Mouse (Mus musculus) embryonic facial prominence, embryonic 11.5 days (tissue): ENCODE measurements at regions not wholly inside any gene's neighbourhood (a gene's known extent, or its start where the extent isn't known, plus 50 kb on each side); places are given as distances from the start of the nearest gene placed in this dataset.

Experiments used
- ATAC-seq: fragments of 200-750 bp; cut with Nextera tagmentation; replicated peaks from 2 replicates; pipeline ENCODE4 v1.8.0; 2017; ENCODE audit warnings: low read depth; ENCODE audit not compliant: insufficient number of reproducible peaks, low FRiP score, low TSS enrichment
- DNase-seq: peaks from one replicate; pipeline ENCODE4 v3.0.0-alpha.2; 2015; ENCODE audit warnings: low spot score
- H3K27ac ChIP-seq: fragments of 300-500 bp; sonication (generic); replicated peaks from 2 replicates; pipeline ENCODE4 v1.5.1; 2014; ENCODE audit warnings: mild to moderate bottlenecking, low read depth, low read length, control low read depth
- H3K27me3 ChIP-seq: fragments of 300-500 bp; sonication (generic); 2 replicates; pipeline ENCODE4 v1.6.1; 2014; ENCODE audit warnings: mild to moderate bottlenecking, low read length, moderate library complexity, mixed read lengths; ENCODE audit not compliant: control insufficient read depth, insufficient read depth
- H3K36me3 ChIP-seq: fragments of 300-500 bp; sonication (generic); replicated peaks from 2 replicates; pipeline ENCODE4 v1.6.1; 2014; ENCODE audit warnings: low read depth, mild to moderate bottlenecking, low read length, moderate library complexity, mixed read lengths; ENCODE audit not compliant: control insufficient read depth, insufficient read depth
- H3K4me1 ChIP-seq: fragments of 300-500 bp; sonication (generic); 2 replicates; pipeline ENCODE4 v1.6.1; 2014; ENCODE audit warnings: low read length, mixed read lengths; ENCODE audit not compliant: control insufficient read depth, insufficient read depth
- H3K4me2 ChIP-seq: fragments of 300-500 bp; sonication (generic); 2 replicates; pipeline ENCODE4 v1.6.1; 2014; ENCODE audit warnings: low read depth, mild to moderate bottlenecking, control low read depth, low read length, moderate library complexity
- H3K4me3 ChIP-seq: fragments of 300-500 bp; sonication (generic); 2 replicates; pipeline ENCODE4 v1.5.1; 2014; ENCODE audit warnings: low read depth, low read length, control low read depth
- H3K9ac ChIP-seq: fragments of 300-500 bp; sonication (generic); replicated peaks from 2 replicates; pipeline ENCODE4 v1.6.1; 2014; ENCODE audit warnings: mild to moderate bottlenecking, control low read depth, low read length
- H3K9me3 ChIP-seq: fragments of 300-500 bp; sonication (generic); replicated peaks from 2 replicates; pipeline ENCODE4 v1.6.1; 2016; ENCODE audit warnings: mild to moderate bottlenecking, low read length, inconsistent platforms, mixed read lengths; ENCODE audit not compliant: control insufficient read depth
- WGBS: fragments of 180-500 bp; shearing (Covaris S2); extraction: QIAGEN DNeasy Blood & Tissue Kit; methylation state at CpG from one replicate; pipeline ENCODE4 v1.1.7; 2014; 5-methylcytosine and 5-hydroxymethylcytosine counted together

DNA sequence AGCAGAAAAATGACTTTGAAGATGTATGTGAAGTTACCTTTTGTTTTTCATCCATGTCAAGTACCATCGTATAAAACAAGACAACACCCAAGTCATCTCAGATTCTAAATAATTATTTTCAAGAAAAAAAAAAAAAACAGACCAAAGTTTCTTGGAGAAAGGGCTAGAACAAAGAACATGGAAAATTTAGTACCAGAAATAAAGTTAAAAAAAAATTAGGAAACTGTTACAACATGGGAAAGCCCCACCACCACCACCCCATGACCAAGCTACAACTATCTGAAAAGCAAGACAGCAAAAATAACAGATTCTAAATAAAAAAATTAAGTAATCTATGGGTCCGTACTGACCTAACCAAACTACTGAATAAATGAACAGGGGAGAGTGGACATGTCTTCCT, 235.3 kb upstream of the Smim15 start:
- Histone ChIP-seq H3K4me2 (no peak overlapping the region), H3K9me3 (no peaks in the 10 kb centered on the region), H3K9ac (no peak overlapping the region), H3K36me3 (no peaks in the 10 kb centered on the region), H3K27ac (no peak overlapping the region), H3K4me3 (no peak overlapping the region), H3K4me1 (no peaks in the 10 kb centered on the region), H3K27me3 (no peaks in the 10 kb centered on the region)
- DNase-seq (no peak), ATAC-seq (no peak)
- WGBS: 85% methylated on average over 2 of the region's 2 CpGs

GRCm38 (mm10) chr13:107804418-107804817, 239.8 kb upstream of the Smim15 start:
- DNase-seq (no peak), ATAC-seq (no peak)
- no peak overlapping the region for H3K9ac ChIP-seq
- WGBS: 93% methylated on average over 1 of the region's 1 CpGs
- no peaks in the 10 kb centered on the region for H3K36me3 ChIP-seq
- H3K9me3 ChIP-seq: no peaks in the 10 kb centered on the region
- no peak overlapping the region for H3K27ac ChIP-seq
- H3K4me3 ChIP-seq: no peak overlapping the region
- H3K27me3 ChIP-seq: no peaks in the 10 kb centered on the region
- H3K4me2 ChIP-seq: no peak overlapping the region
- no peaks in the 10 kb centered on the region for H3K4me1 ChIP-seq

- Histone ChIP-seq H3K36me3 (no peaks in the 10 kb centered on the region), H3K27ac (no peak overlapping the region), H3K9ac (no peak overlapping the region), H3K4me3 (no peak overlapping the region), H3K27me3 (no peaks in the 10 kb centered on the region), H3K9me3 (no peaks in the 10 kb centered on the region), H3K4me1 (no peaks in the 10 kb centered on the region), H3K4me2 (no peak overlapping the region)
- peak; percentile 66 for ATAC-seq
- WGBS: 17% methylated on average over 13 of the region's 13 CpGs
- no peak for DNase-seq
These were observed 244.9 kb upstream of the Smim15 start for GRCm38 (mm10) chr13:107799199-107799945.

DNA sequence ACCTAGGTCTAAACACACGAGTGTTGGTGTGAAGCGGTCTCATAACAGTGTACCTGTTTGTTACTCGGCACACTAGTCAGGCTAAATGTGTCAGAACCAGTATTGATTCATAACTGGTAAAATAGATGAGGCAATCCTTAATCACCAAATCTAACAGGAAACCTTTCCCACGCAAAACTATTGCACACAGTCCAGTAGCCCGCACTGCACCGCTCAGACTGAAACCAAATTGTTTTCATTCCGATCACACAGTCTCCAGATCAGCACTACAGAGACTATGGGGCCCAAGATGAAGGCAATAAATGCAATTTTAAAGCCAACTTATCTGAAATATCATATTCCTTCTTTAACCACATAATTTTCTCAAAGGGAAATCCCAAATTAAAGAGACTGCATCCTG, 246.1 kb upstream of the Smim15 start:
- Histone ChIP-seq H3K4me1 (no peaks in the 10 kb centered on the region), H3K9ac (no peak overlapping the region), H3K36me3 (no peaks in the 10 kb centered on the region), H3K9me3 (no peaks in the 10 kb centered on the region), H3K27me3 (no peaks in the 10 kb centered on the region), H3K4me2 (no peak overlapping the region), H3K27ac (no peak overlapping the region), H3K4me3 (no peak overlapping the region)
- ATAC-seq (no peak), DNase-seq (no peak)
- WGBS: 52% methylated on average over 7 of the region's 7 CpGs

GRCm38 (mm10) chr13:107795516-107795915, 248.7 kb upstream of the Smim15 start:
- Histone ChIP-seq H3K9ac (no peak overlapping the region), H3K27me3 (no peaks in the 10 kb centered on the region), H3K4me2 (no peak overlapping the region), H3K4me1 (no peaks in the 10 kb centered on the region), H3K4me3 (no peak overlapping the region), H3K9me3 (no peaks in the 10 kb centered on the region), H3K27ac (no peak overlapping the region), H3K36me3 (no peaks in the 10 kb centered on the region)
- DNase-seq: no peak
- WGBS: 73% methylated on average over 3 of the region's 3 CpGs
- no peak for ATAC-seq

GRCm38 (mm10) chr13:107791770-107792169, 252.5 kb upstream of the Smim15 start:
- Histone ChIP-seq H3K27ac (no peak overlapping the region), H3K27me3 (no peaks in the 10 kb centered on the region), H3K9me3 (no peaks in the 10 kb centered on the region), H3K36me3 (no peaks in the 10 kb centered on the region), H3K9ac (no peak overlapping the region), H3K4me1 (no peaks in the 10 kb centered on the region), H3K4me3 (no peak overlapping the region), H3K4me2 (no peak overlapping the region)
- ATAC-seq: no peak; the same call in 1 of the 2 replicates
- 89% methylated on average over 9 of the region's 9 CpGs for WGBS
- no peak for DNase-seq

DNA sequence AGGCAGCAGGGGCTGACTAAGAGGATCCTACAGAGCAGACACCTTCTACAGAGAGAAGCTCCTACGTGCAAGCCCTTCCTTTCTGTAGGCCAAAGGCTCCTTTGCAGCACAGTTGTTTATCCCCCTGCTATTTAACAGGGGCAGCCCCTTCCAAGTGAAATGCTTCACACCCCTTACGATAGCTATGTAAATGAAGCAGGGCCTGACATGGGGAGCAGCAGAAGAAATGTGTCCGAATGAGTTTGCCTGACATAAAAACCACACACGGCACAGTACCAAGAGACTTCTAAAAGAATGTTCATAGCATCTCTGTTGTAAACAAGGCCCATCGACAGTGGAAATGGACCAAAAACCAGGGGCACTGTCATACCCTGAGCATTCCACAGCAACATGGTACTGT, 259.3 kb upstream of the Smim15 start:
- H3K36me3 ChIP-seq: no peaks in the 10 kb centered on the region
- DNase-seq (no peak), ATAC-seq (no peak)
- H3K4me2 ChIP-seq: no peak overlapping the region
- H3K27ac ChIP-seq: no peak overlapping the region
- no peak overlapping the region for H3K4me3 ChIP-seq
- no peaks in the 10 kb centered on the region for H3K27me3 ChIP-seq
- no peaks in the 10 kb centered on the region for H3K4me1 ChIP-seq
- no peak overlapping the region for H3K9ac ChIP-seq
- WGBS: 77% methylated on average over 5 of the region's 5 CpGs
- H3K9me3 ChIP-seq: no peaks in the 10 kb centered on the region

- DNase-seq (no peak), ATAC-seq (no peak)
- Histone ChIP-seq H3K4me3 (no peak overlapping the region), H3K9ac (no peak overlapping the region), H3K4me1 (no peaks in the 10 kb centered on the region), H3K36me3 (no peaks in the 10 kb centered on the region), H3K27ac (no peak overlapping the region), H3K4me2 (no peak overlapping the region), H3K9me3 (no peaks in the 10 kb centered on the region), H3K27me3 (no peaks in the 10 kb centered on the region)
- WGBS: 89% methylated on average over 8 of the region's 8 CpGs
These were observed 262.5 kb upstream of the Smim15 start for GRCm38 (mm10) chr13:107781741-107782140.
